ENCODE assay signal across 8 mouse cellular contexts in genomic region chr16:5130766-5131165, GRCm38 (mm10). TPM values are rescaled to one million over a fixed set of nuclear protein-coding genes. Genes with fewer than 3 reads are reported as not detected.
DNase-seq lines count a peak whose midpoint lies in the region; ATAC-seq and TF ChIP-seq lines count a peak whose summit lies in the region.

No protein-coding gene starts in this region.

- H3K27ac ChIP-seq in liver, adult 2 months (replicated peaks; ENCODE audit: insufficient read depth, low read depth, low read length) = no peak overlapping the region
- no peak overlapping the region for H3K27ac ChIP-seq in liver, embryonic 12.5 days
- no peak overlapping the region for H3K27ac ChIP-seq in liver, embryonic 15.5 days (replicated peaks)
- H3K27ac ChIP-seq in midbrain, embryonic 14.5 days (replicated peaks; ENCODE audit: low read depth, low read length) = no peak overlapping the region

- no peak overlapping the region for H3K9ac ChIP-seq in liver, adult 2 months (ENCODE audit: low read depth, low read length)
- H3K9ac ChIP-seq in liver, embryonic 12.5 days = no peak overlapping the region
- no peak overlapping the region for H3K9ac ChIP-seq in liver, embryonic 15.5 days
- H3K9ac ChIP-seq in midbrain, embryonic 14.5 days (replicated peaks; ENCODE audit: low read length) = no peak overlapping the region

- H3K36me3 ChIP-seq in liver, adult 2 months (ENCODE audit: control insufficient read depth, insufficient read depth, low read length) = no peaks in the 10 kb centered on the region
- no peaks in the 10 kb centered on the region for H3K36me3 ChIP-seq in liver, embryonic 12.5 days
- no peaks in the 10 kb centered on the region for H3K36me3 ChIP-seq in liver, embryonic 15.5 days (replicated peaks)
- no peaks in the 10 kb centered on the region for H3K36me3 ChIP-seq in midbrain, embryonic 14.5 days (ENCODE audit: control insufficient read depth, insufficient read depth, low read length)

- intact Hi-C loops in gastrocnemius, postnatal 36 days (cut with DNase I) = no loop called here

- H3K27me3 ChIP-seq in liver, adult 2 months (ENCODE audit: control insufficient read depth, insufficient read depth, low read length) = no peaks in the 10 kb centered on the region
- peaks cover 82% of the 10 kb centered on the region for H3K27me3 ChIP-seq in liver, embryonic 12.5 days (replicated peaks)
- H3K27me3 ChIP-seq in liver, embryonic 15.5 days = peaks cover 56% of the 10 kb centered on the region
- H3K27me3 ChIP-seq in midbrain, embryonic 14.5 days (ENCODE audit: control insufficient read depth, insufficient read depth, low read length) = peaks cover 45% of the 10 kb centered on the region

- no peaks in the 10 kb centered on the region for H3K9me3 ChIP-seq in liver, embryonic 12.5 days (replicated peaks)
- no peaks in the 10 kb centered on the region for H3K9me3 ChIP-seq in liver, embryonic 15.5 days (replicated peaks)
- no peaks in the 10 kb centered on the region for H3K9me3 ChIP-seq in midbrain, embryonic 14.5 days (ENCODE audit: control insufficient read depth, low read length)

- no peak for TF ChIP-seq CTCF in liver, adult 2 months (IDR thresholded peaks at IDR 0.05; ENCODE audit: low read depth, low read length)

- H3K4me2 ChIP-seq in liver, embryonic 12.5 days = no peak overlapping the region
- H3K4me2 ChIP-seq in liver, embryonic 15.5 days = no peak overlapping the region
- H3K4me2 ChIP-seq in midbrain, embryonic 14.5 days (ENCODE audit: low read length) = no peak overlapping the region

- 3% methylated on average over 4 of the region's 4 CpGs for WGBS in liver, adult 2 months
- 25% methylated on average over 4 of the region's 4 CpGs for WGBS in liver, embryonic 12.5 days (ENCODE audit: insufficient replicate concordance)
- WGBS in liver, embryonic 15.5 days (ENCODE audit: insufficient replicate concordance) = 22% methylated on average over 4 of the region's 4 CpGs
- 11% methylated on average over 4 of the region's 4 CpGs for whole genome bisulfite sequencing in midbrain, embryonic 14.5 days

- no peaks in the 10 kb centered on the region for H3K79me2 ChIP-seq in liver, adult 2 months (ENCODE audit: control insufficient read depth, insufficient read depth, low read length)

- H3K4me3 ChIP-seq in liver, adult 2 months (ENCODE audit: insufficient read depth, low read depth, low read length) = no peak overlapping the region
- no peak overlapping the region for H3K4me3 ChIP-seq in liver, embryonic 12.5 days
- no peak overlapping the region for H3K4me3 ChIP-seq in liver, embryonic 15.5 days (replicated peaks)
- H3K4me3 ChIP-seq in midbrain, embryonic 14.5 days (replicated peaks; ENCODE audit: low read depth, low read length) = no peak overlapping the region

- TF ChIP-seq POLR2A in liver, adult 2 months (IDR thresholded peaks at IDR 0.05; ENCODE audit: extremely low read depth, insufficient read depth, low read length) = no peak

- ATAC-seq in liver, embryonic 12.5 days = no peak
- ATAC-seq in liver, embryonic 15.5 days (ENCODE audit: insufficient read depth) = peak; percentile 35
- no peak for ATAC-seq in midbrain, embryonic 14.5 days (ENCODE audit: low FRiP score, low TSS enrichment)

- peaks cover 23% of the 10 kb centered on the region for H3K4me1 ChIP-seq in liver, adult 2 months (ENCODE audit: control insufficient read depth, insufficient read depth, low read length)
- H3K4me1 ChIP-seq in liver, embryonic 12.5 days = no peaks in the 10 kb centered on the region; the same call in 1 of the 2 replicates
- peaks cover 8% of the 10 kb centered on the region; the same call in 1 of the 2 replicates for H3K4me1 ChIP-seq in liver, embryonic 15.5 days (replicated peaks)
- H3K4me1 ChIP-seq in midbrain, embryonic 14.5 days (ENCODE audit: control insufficient read depth, insufficient read depth, low read length) = 0 out of 2 replicates have a peak, but pooled peaks cover 5% of the 10 kb centered on the region

- peak; percentile 84 for DNase-seq in liver, adult 2 months (ENCODE audit: extremely low read depth, low read depth, low spot score)
- peak; percentile 73 to 83 for DNase-seq in gastrocnemius, postnatal 36 days
- peak; percentile 82 for DNase-seq in urinary bladder, postnatal 14 days (ENCODE audit: low spot score)
- no peak for DNase-seq in spleen, adult 12 weeks (ENCODE audit: low spot score)
- DNase-seq in midbrain, embryonic 14.5 days = no peak
- DNase-seq in left cerebral cortex, adult 9 months (ENCODE audit: low spot score in 2 of 2) = no peak

RNA-seq across cellular contexts. Expression of gene Ppl, which starts 1.5 kb away (rescaled TPM):
- 9.4 and 10.2 TPM in 2 replicates for total RNA-seq in liver, adult 2 months (2014; rRNA removed)
- 3.3 and 3.6 TPM in 2 replicates for polyA plus RNA-seq in liver, adult 2 months (2012; rRNA removed)
- 0.32 and 0.35 TPM in 2 replicates for polyA plus RNA-seq in liver, embryonic 12.5 days (2016; fragmentation: Nextera tagmentation; extraction: Ambion mirVana)
- total RNA-seq in gastrocnemius, postnatal 36 days (2021) = 1 to 10 TPM; 2.0 to 2.9 TPM
- polyA plus RNA-seq in liver, embryonic 15.5 days (2015; fragmentation: Nextera tagmentation; extraction: Ambion mirVana) = 0.38 and 0.60 TPM in 2 replicates
- polyA plus RNA-seq in midbrain, embryonic 14.5 days (2014; fragmentation: Nextera tagmentation; extraction: Ambion mirVana) = 0.04 and 0.20 TPM in 2 replicates

RNA-seq across cellular contexts. Expression of gene Sec14l5, which starts 16.1 kb away (rescaled TPM):
- total RNA-seq in liver, adult 2 months (2014; rRNA removed) = 0.09 and 0.13 TPM in 2 replicates
- 0.01 and 0.02 TPM in 2 replicates for polyA plus RNA-seq in liver, adult 2 months (2012; rRNA removed)
- polyA plus RNA-seq in liver, embryonic 12.5 days (2016; fragmentation: Nextera tagmentation; extraction: Ambion mirVana) = not detected in 2 replicates
- 10 to 100 TPM in 1 of 2 experiments, 1 to 10 TPM in 1; 9.5 to 10.3 TPM for total RNA-seq in gastrocnemius, postnatal 36 days (2021)
- 0.02 TPM in 1 of 2 replicates, not detected in the other for polyA plus RNA-seq in liver, embryonic 15.5 days (2015; fragmentation: Nextera tagmentation; extraction: Ambion mirVana)
- polyA plus RNA-seq in midbrain, embryonic 14.5 days (2014; fragmentation: Nextera tagmentation; extraction: Ambion mirVana) = 0.54 and 1.0 TPM in 2 replicates

Comparison
In these comparisons a context has a peak if more than half of its experiments do, and no peak if none do; other contexts are left out.
1. DNase-seq: peak in liver, adult 2 months (single experiment), gastrocnemius, postnatal 36 days (2 of 2) and urinary bladder, postnatal 14 days (single experiment); none in spleen, adult 12 weeks (single experiment), midbrain, embryonic 14.5 days (single experiment) and left cerebral cortex, adult 9 months (0 of 2).